Comparison of ENCODE assay signal across 10 mouse cellular contexts in the genomic region with DNA sequence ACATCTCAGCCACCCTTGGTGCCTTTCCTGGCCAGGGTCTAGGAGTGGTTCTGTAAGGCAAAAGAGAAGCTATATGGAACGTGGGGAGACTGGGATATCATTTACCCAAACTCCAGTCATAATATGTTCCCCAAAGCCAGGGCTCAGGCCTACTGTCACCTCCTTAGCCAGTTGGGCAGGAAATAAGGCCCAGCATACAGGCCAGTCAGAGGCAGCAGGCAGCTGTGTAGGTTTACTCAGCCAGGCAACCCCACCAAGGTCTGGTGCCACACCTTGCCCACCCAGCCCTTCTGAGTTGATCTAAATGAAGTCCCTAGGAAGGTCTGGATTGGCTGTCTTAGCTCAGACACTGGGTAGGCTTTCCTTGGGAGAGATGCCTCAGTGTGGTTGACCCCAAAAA. TPM values are rescaled to one million over a fixed set of nuclear protein-coding genes. Genes with fewer than 3 reads are reported as not detected.
A peak's percentile ranks its signal among the peaks of the same experiment; 100 is the strongest.
DNase-seq lines count a peak whose midpoint lies in the region; ATAC-seq lines count a peak whose summit lies in the region.
"Had no signal": no experiment of that assay in that cellular context is flagged by ENCODE, and none has a peak within 500 bp of the region (broad histone marks: within the 10 kb centered on the region; RNA-seq: fewer than 3 reads in every experiment).

No protein-coding gene starts in this region.

- H3K4me3 ChIP-seq in liver, embryonic 13.5 days (replicated peaks), result no peak overlapping the region
- no peak overlapping the region for H3K4me3 ChIP-seq in liver, embryonic 11.5 days (ENCODE audit: low read depth, low read length)
- no peak overlapping the region for H3K4me3 ChIP-seq in embryonic facial prominence, embryonic 10.5 days
- no peak overlapping the region for H3K4me3 ChIP-seq in hindbrain, embryonic 10.5 days
- no peak overlapping the region for H3K4me3 ChIP-seq in midbrain, embryonic 12.5 days
- no peak overlapping the region for H3K4me3 ChIP-seq in kidney, embryonic 14.5 days (ENCODE audit: low read length)

- H3K9me3 ChIP-seq in liver, embryonic 13.5 days (replicated peaks), result no peaks in the 10 kb centered on the region
- H3K9me3 ChIP-seq in liver, embryonic 11.5 days (ENCODE audit: control insufficient read depth, low read length), result no peaks in the 10 kb centered on the region
- H3K9me3 ChIP-seq in embryonic facial prominence, embryonic 10.5 days, result no peaks in the 10 kb centered on the region
- H3K9me3 ChIP-seq in hindbrain, embryonic 10.5 days, result no peaks in the 10 kb centered on the region
- no peaks in the 10 kb centered on the region for H3K9me3 ChIP-seq in midbrain, embryonic 12.5 days
- H3K9me3 ChIP-seq in kidney, embryonic 14.5 days (ENCODE audit: control insufficient read depth, low read length), result no peaks in the 10 kb centered on the region

- ATAC-seq in liver, embryonic 13.5 days (ENCODE audit: low read depth), result no peak
- no peak for ATAC-seq in liver, embryonic 11.5 days (replicated peaks; ENCODE audit: low FRiP score)
- ATAC-seq in midbrain, embryonic 12.5 days (ENCODE audit: low FRiP score, low read depth), result no peak
- no peak for ATAC-seq in kidney, embryonic 14.5 days (ENCODE audit: low FRiP score, low TSS enrichment)
- ATAC-seq: Patski had no signal

- H3K36me3 ChIP-seq in liver, embryonic 13.5 days, result peaks cover 22% of the 10 kb centered on the region
- H3K36me3 ChIP-seq in liver, embryonic 11.5 days (ENCODE audit: control insufficient read depth, insufficient read depth, low read length), result peaks cover 10% of the 10 kb centered on the region; the same call in 1 of the 2 replicates
- peaks cover 21% of the 10 kb centered on the region for H3K36me3 ChIP-seq in embryonic facial prominence, embryonic 10.5 days (replicated peaks)
- H3K36me3 ChIP-seq in hindbrain, embryonic 10.5 days, result peaks cover 16% of the 10 kb centered on the region
- H3K36me3 ChIP-seq in midbrain, embryonic 12.5 days, result peaks cover 3% of the 10 kb centered on the region; the same call in 1 of the 2 replicates
- H3K36me3 ChIP-seq in kidney, embryonic 14.5 days (ENCODE audit: control insufficient read depth, insufficient read depth, low read length), result peaks cover 17% of the 10 kb centered on the region

- H3K4me1 ChIP-seq in liver, embryonic 13.5 days (replicated peaks), result peaks cover 63% of the 10 kb centered on the region
- peaks cover 46% of the 10 kb centered on the region for H3K4me1 ChIP-seq in liver, embryonic 11.5 days (replicated peaks; ENCODE audit: control insufficient read depth, insufficient read depth, low read length)
- H3K4me1 ChIP-seq in embryonic facial prominence, embryonic 10.5 days, result peaks cover 72% of the 10 kb centered on the region
- H3K4me1 ChIP-seq in hindbrain, embryonic 10.5 days (replicated peaks), result peaks cover 76% of the 10 kb centered on the region
- H3K4me1 ChIP-seq in midbrain, embryonic 12.5 days, result peaks cover 65% of the 10 kb centered on the region
- peaks cover 43% of the 10 kb centered on the region for H3K4me1 ChIP-seq in kidney, embryonic 14.5 days (ENCODE audit: control insufficient read depth, insufficient read depth, low read length)

- no peak overlapping the region for H3K9ac ChIP-seq in liver, embryonic 13.5 days
- no peak overlapping the region for H3K9ac ChIP-seq in liver, embryonic 11.5 days (ENCODE audit: low read depth, low read length)
- no peak overlapping the region; the same call in 1 of the 2 replicates for H3K9ac ChIP-seq in midbrain, embryonic 12.5 days (replicated peaks)
- no peak overlapping the region for H3K9ac ChIP-seq in kidney, embryonic 14.5 days (ENCODE audit: low read depth, low read length)

- 87% methylated on average over 1 of the region's 1 CpGs for WGBS in liver, embryonic 13.5 days (ENCODE audit: insufficient replicate concordance)
- WGBS in liver, embryonic 11.5 days, result 81% methylated on average over 1 of the region's 1 CpGs
- WGBS in embryonic facial prominence, embryonic 10.5 days, result 88% methylated on average over 1 of the region's 1 CpGs
- 91% methylated on average over 1 of the region's 1 CpGs for WGBS in hindbrain, embryonic 10.5 days
- 90% methylated on average over 1 of the region's 1 CpGs for WGBS in midbrain, embryonic 12.5 days
- 85% methylated on average over 1 of the region's 1 CpGs for WGBS in kidney, embryonic 14.5 days

- no peaks in the 10 kb centered on the region for H3K27me3 ChIP-seq in liver, embryonic 13.5 days
- no peaks in the 10 kb centered on the region for H3K27me3 ChIP-seq in liver, embryonic 11.5 days (replicated peaks; ENCODE audit: control insufficient read depth, insufficient read depth, low read length)
- H3K27me3 ChIP-seq in embryonic facial prominence, embryonic 10.5 days (replicated peaks; ENCODE audit: low read depth, poor library complexity, severe bottlenecking), result no peaks in the 10 kb centered on the region
- no peaks in the 10 kb centered on the region for H3K27me3 ChIP-seq in hindbrain, embryonic 10.5 days (ENCODE audit: insufficient read depth, poor library complexity, severe bottlenecking)
- no peaks in the 10 kb centered on the region for H3K27me3 ChIP-seq in midbrain, embryonic 12.5 days
- no peaks in the 10 kb centered on the region for H3K27me3 ChIP-seq in kidney, embryonic 14.5 days (ENCODE audit: control insufficient read depth, insufficient read depth, low read length)
- H3K27me3 ChIP-seq: Patski had no signal

- peak overlapping the region; percentile 20 for H3K27ac ChIP-seq in liver, embryonic 13.5 days
- no peak overlapping the region for H3K27ac ChIP-seq in liver, embryonic 11.5 days (ENCODE audit: low read depth, low read length)
- peak overlapping the region; percentile 94 for H3K27ac ChIP-seq in embryonic facial prominence, embryonic 10.5 days (replicated peaks)
- peak overlapping the region; percentile 95 for H3K27ac ChIP-seq in hindbrain, embryonic 10.5 days
- peak overlapping the region; percentile 99; the same call in 1 of the 2 replicates for H3K27ac ChIP-seq in midbrain, embryonic 12.5 days (replicated peaks)
- H3K27ac ChIP-seq in kidney, embryonic 14.5 days (ENCODE audit: low read depth, low read length), result no peak overlapping the region

- no peak for DNase-seq in liver, embryonic 13.5 days
- DNase-seq in liver, embryonic 11.5 days (ENCODE audit: low spot score), result no peak
- no peak for DNase-seq in embryonic facial prominence, embryonic 10.5 days (ENCODE audit: low spot score)
- DNase-seq in hindbrain, embryonic 10.5 days (ENCODE audit: low spot score), result no peak
- no peak for DNase-seq in lung, postnatal 36 days
- no peak for DNase-seq in ovary, postnatal 14 days (ENCODE audit: low spot score)
- DNase-seq: right cerebral cortex, postnatal 14 days had no signal

- H3K4me2 ChIP-seq in liver, embryonic 13.5 days, result no peak overlapping the region
- no peak overlapping the region for H3K4me2 ChIP-seq in liver, embryonic 11.5 days
- no peak overlapping the region for H3K4me2 ChIP-seq in midbrain, embryonic 12.5 days (replicated peaks)
- no peak overlapping the region for H3K4me2 ChIP-seq in kidney, embryonic 14.5 days (replicated peaks; ENCODE audit: low read depth, low read length)

RNA-seq across cellular contexts. Expression of gene Dnajb12, which starts 22.1 kb away (rescaled TPM):
- polyA plus RNA-seq in liver, embryonic 13.5 days (2015; fragmentation: Nextera tagmentation; extraction: Ambion mirVana), result 13.4 and 15.5 TPM in 2 replicates
- 27.4 and 30.2 TPM in 2 replicates for polyA plus RNA-seq in liver, embryonic 11.5 days (2014; fragmentation: Nextera tagmentation; extraction: Ambion mirVana)
- 27.0 TPM in 2 replicates for polyA plus RNA-seq in embryonic facial prominence, embryonic 10.5 days (2016; fragmentation: Nextera tagmentation; extraction: Ambion mirVana)
- polyA plus RNA-seq in hindbrain, embryonic 10.5 days (2016; fragmentation: Nextera tagmentation; extraction: Ambion mirVana), result 27.2 and 31.5 TPM in 2 replicates
- polyA plus RNA-seq in midbrain, embryonic 12.5 days (2016; fragmentation: Nextera tagmentation; extraction: Ambion mirVana), result 22.5 and 22.7 TPM in 2 replicates
- polyA plus RNA-seq in kidney, embryonic 14.5 days (2014; fragmentation: Nextera tagmentation; extraction: Ambion mirVana), result 24.6 and 36.0 TPM in 2 replicates

RNA-seq across cellular contexts. Expression of gene Ddit4, which starts 50.2 kb away (rescaled TPM):
- polyA plus RNA-seq in liver, embryonic 13.5 days (2015; fragmentation: Nextera tagmentation; extraction: Ambion mirVana), result 2.7 and 2.8 TPM in 2 replicates
- 2.7 and 4.3 TPM in 2 replicates for polyA plus RNA-seq in liver, embryonic 11.5 days (2014; fragmentation: Nextera tagmentation; extraction: Ambion mirVana)
- polyA plus RNA-seq in embryonic facial prominence, embryonic 10.5 days (2016; fragmentation: Nextera tagmentation; extraction: Ambion mirVana), result 35.9 and 42.0 TPM in 2 replicates
- polyA plus RNA-seq in hindbrain, embryonic 10.5 days (2016; fragmentation: Nextera tagmentation; extraction: Ambion mirVana), result 37.5 and 37.6 TPM in 2 replicates
- polyA plus RNA-seq in midbrain, embryonic 12.5 days (2016; fragmentation: Nextera tagmentation; extraction: Ambion mirVana), result 47.6 and 51.6 TPM in 2 replicates
- 1.8 and 2.9 TPM in 2 replicates for polyA plus RNA-seq in kidney, embryonic 14.5 days (2014; fragmentation: Nextera tagmentation; extraction: Ambion mirVana)

Comparison
In these comparisons a context has a peak if more than half of its experiments do, and no peak if none do; other contexts are left out.
1. H3K27ac ChIP-seq: peak in liver, embryonic 13.5 days (single experiment), embryonic facial prominence, embryonic 10.5 days (single experiment), hindbrain, embryonic 10.5 days (single experiment) and midbrain, embryonic 12.5 days (single experiment); none in liver, embryonic 11.5 days (single experiment) and kidney, embryonic 14.5 days (single experiment).